ENCODE assay signal across 22 mouse cellular contexts in genomic region chr10:10301692-10302091, GRCm38 (mm10).
A peak's percentile ranks its signal among the peaks of the same experiment; 100 is the strongest.
DNase-seq lines count a peak whose midpoint lies in the region; ATAC-seq lines count a peak whose summit lies in the region.
"Had no signal": no experiment of that assay in that cellular context is flagged by ENCODE, and none has a peak within 500 bp of the region (broad histone marks: within the 10 kb centered on the region; RNA-seq: fewer than 3 reads in every experiment).

No protein-coding gene starts in this region.

- H3K36me3 ChIP-seq in kidney, embryonic 15.5 days: no peaks in the 10 kb centered on the region
- H3K36me3 ChIP-seq: hindbrain, embryonic 10.5 days; intestine, embryonic 15.5 days; midbrain, embryonic 12.5 days; neural tube, embryonic 12.5 days had no signal

- H3K4me2 ChIP-seq in kidney, embryonic 15.5 days: no peak overlapping the region
- H3K4me2 ChIP-seq: heart, embryonic 11.5 days; intestine, embryonic 15.5 days; liver, embryonic 11.5 days; midbrain, embryonic 12.5 days; neural tube, embryonic 12.5 days had no signal

- no peak overlapping the region for H3K4me3 ChIP-seq in kidney, embryonic 15.5 days (replicated peaks)
- H3K4me3 ChIP-seq: hindbrain, embryonic 10.5 days; intestine, embryonic 15.5 days; left cerebral cortex, adult 2 months; midbrain, embryonic 12.5 days; neural tube, embryonic 12.5 days had no signal

- H3K9ac ChIP-seq in kidney, embryonic 15.5 days: no peak overlapping the region
- H3K9ac ChIP-seq: intestine, embryonic 15.5 days; liver, postnatal 0 days; midbrain, embryonic 12.5 days; neural tube, embryonic 12.5 days had no signal

- H3K27ac ChIP-seq in kidney, embryonic 15.5 days: 0 out of 2 replicates have a peak overlapping the region, but pooled peaks have one; percentile 14
- H3K27ac ChIP-seq: hindbrain, embryonic 10.5 days; intestine, embryonic 15.5 days; left cerebral cortex, adult 2 months; macrophage; midbrain, embryonic 12.5 days; neural tube, embryonic 12.5 days had no signal

- H3K9me3 ChIP-seq in kidney, embryonic 15.5 days (replicated peaks): no peaks in the 10 kb centered on the region
- H3K9me3 ChIP-seq: hindbrain, embryonic 10.5 days; intestine, embryonic 15.5 days; midbrain, embryonic 12.5 days; neural tube, embryonic 12.5 days had no signal

- peaks cover 48% of the 10 kb centered on the region for H3K27me3 ChIP-seq in kidney, embryonic 15.5 days
- H3K27me3 ChIP-seq: intestine, embryonic 15.5 days; midbrain, embryonic 12.5 days; neural tube, embryonic 12.5 days had no signal

- no peak for ATAC-seq in kidney, embryonic 15.5 days (replicated peaks; ENCODE audit: low FRiP score)
- ATAC-seq: hindbrain, embryonic 16.5 days; liver, postnatal 0 days; lung, postnatal 0 days had no signal

- WGBS in kidney, embryonic 15.5 days: 7% methylated on average over 4 of the region's 4 CpGs

- peaks cover 19% of the 10 kb centered on the region for H3K4me1 ChIP-seq in kidney, embryonic 15.5 days
- H3K4me1 ChIP-seq: intestine, embryonic 15.5 days had no signal

- peak; percentile 15 for DNase-seq in adrenal gland, adult 2 months
- no peak for DNase-seq in adrenal gland, postnatal 14 days
- no peak for DNase-seq in kidney, adult 8-10 months
- DNase-seq in brain, adult 2 months (ENCODE audit: low read depth, low spot score): peak; percentile 47
- DNase-seq in mesoderm, embryonic 11.5 days (ENCODE audit: low read depth, low spot score): peak; percentile 23
- DNase-seq in yolk sac, embryonic 10.5 days (ENCODE audit: low spot score): no peak
- DNase-seq: cerebellum, adult 11-12 months; cerebellum, postnatal 10 days; liver, postnatal 0 days; right cerebral cortex, postnatal 25 days; spleen, adult 18-20 months had no signal

Comparison
In these comparisons a context has a peak if more than half of its experiments do, and no peak if none do; other contexts are left out.
1. DNase-seq: peak in adrenal gland, adult 2 months (single experiment), brain, adult 2 months (single experiment) and mesoderm, embryonic 11.5 days (single experiment); none in adrenal gland, postnatal 14 days (single experiment), kidney, adult 8-10 months (0 of 2) and yolk sac, embryonic 10.5 days (single experiment).